Mouse (Mus musculus) layer of hippocampus, postnatal 25 days (tissue): ENCODE measurements around the gene Eppin. TPM values are rescaled to one million over a fixed set of nuclear protein-coding genes. Genes with fewer than 3 reads are reported as not detected.
A peak's percentile ranks its signal among the peaks of the same experiment; 100 is the strongest.

Experiments used
- DNase-seq, 2 experiments: peaks; one replicate each; pipeline ENCODE4 v3.0.0; 2022; ENCODE audit warnings: mixed read lengths in 2 of 2, low spot score in 1 of 2; ENCODE audit errors: extremely low spot score in 1 of 2
- total RNA-seq, 2 experiments: library from RNA; stranded (reverse); gene quantifications; 2 replicates each; pipeline ENCODE4 v1.2.3; 2021

The Eppin gene
- total RNA-seq, 2 experiments from 2014 or later = not detected

DNA sequence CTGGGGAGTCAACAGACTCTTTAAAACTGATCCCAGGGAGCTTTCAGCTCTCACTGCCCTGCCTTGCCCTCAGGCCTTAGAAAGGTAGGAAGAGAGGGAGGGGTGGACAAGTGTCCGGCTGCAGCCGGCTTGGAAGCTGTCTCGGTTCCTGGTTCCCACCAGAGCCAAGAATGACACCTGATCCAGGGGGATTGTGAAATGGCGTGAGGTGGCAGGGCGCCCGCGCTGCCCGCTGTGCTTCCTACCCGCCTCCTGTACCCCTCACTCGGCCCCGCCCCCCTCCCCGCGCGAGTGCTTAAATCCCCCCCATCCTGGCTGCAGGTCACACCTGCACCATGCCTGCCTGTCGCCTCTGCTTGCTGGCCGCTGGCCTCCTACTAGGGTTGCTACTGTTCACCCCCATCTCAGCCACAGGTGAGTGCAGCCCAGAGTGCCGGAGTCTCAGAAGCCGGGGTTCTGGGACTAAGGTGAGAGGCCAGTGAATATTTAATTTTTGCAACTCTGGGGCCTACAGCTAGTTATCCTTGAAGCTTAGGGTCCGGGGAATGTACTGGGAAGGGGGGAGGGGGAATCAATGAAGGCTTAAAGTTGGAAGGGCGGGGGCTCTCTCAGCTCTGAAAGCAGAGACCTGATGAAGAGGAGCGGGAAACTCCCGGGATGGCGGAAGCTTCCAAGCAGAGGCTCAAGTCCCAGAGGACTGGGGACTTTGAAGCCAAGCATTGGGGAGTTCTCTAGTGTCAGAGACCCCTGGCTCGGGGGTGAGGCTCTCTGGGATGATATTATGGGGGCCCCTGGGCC is 30.8 kb downstream of the Eppin start, which contains the start of gene Wfdc2:
Gene Wfdc2 (plus strand): TSS at position 23 of the 798 bp plus-strand sequence.
- DNase-seq = no peak

DNA sequence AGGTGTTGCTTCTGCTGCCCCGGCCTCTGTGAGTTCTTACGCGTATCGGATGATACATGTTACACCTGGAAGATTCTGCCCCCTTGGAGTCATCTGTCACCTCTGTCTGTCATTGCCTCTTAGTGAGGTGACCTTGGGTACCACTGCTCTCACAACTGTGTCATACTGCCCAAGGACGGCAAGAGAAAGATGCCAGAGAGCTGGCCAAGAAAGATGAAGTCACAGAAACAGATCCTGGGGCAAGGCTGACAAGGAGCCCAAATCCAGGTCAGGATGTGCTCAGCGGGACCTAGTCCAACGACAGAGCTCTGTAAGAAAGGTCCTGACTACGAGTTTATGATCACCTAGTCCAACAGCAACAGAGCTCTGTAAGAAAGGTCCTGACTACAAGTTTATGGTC is 33.3 kb downstream of the Eppin start:
- no peak for DNase-seq

DNA sequence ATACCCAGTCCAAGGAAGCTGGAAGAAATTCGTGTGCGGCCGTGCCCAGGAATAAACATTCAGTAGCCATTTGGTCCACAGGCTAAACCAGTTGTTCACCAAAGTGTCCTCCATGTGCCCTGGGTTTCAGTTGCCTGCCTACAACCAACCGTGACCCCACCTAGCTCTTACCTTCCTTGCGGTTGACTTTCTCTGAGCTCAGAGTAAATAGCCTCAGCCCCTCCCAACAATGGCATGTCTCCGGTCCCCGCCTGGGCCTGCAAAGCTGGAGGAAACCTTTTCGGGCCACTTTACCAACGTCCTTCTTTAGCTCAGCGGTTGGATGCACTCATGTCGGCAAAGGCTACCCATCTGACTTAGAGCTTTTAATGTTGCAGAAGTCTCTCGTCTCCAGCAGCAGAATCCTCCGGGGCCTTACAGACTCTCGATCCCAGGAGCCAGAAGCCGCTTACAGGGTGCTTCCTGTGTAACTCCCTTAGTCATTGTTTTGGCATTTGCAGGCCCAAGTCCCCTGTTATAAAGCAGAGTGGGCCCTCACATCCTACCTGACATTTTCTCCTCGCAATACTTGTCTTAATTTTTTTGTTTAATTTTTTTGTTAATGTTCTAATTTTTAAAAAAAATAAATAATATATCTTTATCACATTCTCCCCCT is 34.3 kb downstream of the Eppin start:
- DNase-seq = no peak

GRCm38 (mm10) chr2:164558426-164558825 is 35.0 kb downstream of the Eppin start:
- no peak for DNase-seq

GRCm38 (mm10) chr2:164551502-164551901 is 41.9 kb downstream of the Eppin start:
- DNase-seq = no peak

GRCm38 (mm10) chr2:164550895-164551269 is 42.5 kb downstream of the Eppin start:
- DNase-seq = no peak

DNA sequence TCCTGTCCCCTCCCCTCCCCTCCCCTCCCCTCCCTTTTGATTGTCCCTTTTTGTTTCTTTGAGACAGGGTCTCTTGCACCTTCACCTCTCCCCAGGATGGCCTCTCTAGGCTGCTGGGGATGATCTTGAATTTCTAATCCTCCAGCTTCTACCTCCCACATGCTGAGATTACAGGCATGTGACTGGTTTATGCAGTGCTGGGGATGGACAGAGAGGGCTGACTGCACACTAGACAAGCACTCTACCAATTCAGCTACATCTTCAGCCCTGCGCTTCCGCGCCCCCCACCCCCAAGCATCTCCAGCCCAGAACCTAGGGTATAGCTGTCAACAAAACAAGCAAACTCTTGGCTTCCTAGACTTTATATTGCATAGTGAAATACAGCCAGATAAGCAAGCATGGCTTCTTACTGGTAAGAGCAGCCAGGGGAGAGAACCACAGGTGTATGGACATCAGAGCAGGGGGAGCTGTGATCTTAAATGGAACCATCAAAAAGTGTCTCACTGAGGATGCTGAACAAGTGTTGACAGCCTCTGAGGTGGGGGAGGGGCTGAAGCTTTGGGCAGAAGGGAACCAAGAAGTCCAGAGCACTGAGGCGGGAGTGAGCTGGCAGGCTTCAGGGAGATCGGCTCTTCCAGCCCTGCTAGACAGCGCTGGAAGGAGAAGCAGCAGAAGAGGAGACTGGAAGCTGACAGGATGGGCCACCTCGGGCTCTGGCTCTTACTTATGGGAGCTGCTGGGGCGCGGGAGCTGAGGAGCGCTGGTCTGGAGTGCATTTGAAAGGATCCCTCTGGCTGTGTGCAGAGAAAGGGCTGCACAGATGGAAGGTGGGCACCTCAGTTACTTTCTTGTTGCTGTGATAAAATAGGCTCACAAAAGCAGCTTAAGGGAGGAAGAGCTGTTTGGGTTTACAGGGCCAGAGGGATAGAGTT is 43.2 kb downstream of the Eppin start:
- no peak for DNase-seq

GRCm38 (mm10) chr2:164549338-164549737 is 44.1 kb downstream of the Eppin start:
- no peak for DNase-seq

DNA sequence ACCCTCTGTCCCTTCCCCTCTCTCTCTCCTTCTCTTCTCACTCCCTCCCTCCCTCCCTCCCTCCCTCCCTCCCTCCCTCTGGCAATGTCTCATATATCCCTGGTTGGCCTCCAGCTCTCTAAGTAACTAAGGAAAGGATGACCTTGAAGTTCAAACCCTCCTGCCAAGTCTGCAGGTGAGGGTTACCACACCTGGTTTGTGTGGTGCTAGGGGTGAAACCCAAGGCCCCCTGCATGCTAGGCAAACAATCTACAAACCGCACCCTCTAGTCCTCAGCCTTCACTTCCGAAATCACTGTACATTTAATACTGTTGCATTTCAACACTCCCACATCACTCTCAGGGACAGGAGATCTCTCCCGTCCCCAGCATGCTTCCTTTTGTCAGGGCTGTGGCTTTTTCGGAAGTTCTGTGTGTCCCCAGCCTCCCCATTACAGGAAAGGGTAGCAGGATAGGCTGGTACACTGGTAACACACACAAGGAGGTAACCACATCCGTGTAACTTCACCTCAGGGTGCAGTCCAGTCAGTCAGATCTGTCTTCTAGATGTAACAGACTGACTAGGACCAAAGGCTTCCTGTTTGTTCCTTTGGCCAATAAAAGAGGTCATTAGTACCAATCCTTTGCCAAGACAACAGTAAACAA is 48.8 kb downstream of the Eppin start:
- DNase-seq = no peak

DNA sequence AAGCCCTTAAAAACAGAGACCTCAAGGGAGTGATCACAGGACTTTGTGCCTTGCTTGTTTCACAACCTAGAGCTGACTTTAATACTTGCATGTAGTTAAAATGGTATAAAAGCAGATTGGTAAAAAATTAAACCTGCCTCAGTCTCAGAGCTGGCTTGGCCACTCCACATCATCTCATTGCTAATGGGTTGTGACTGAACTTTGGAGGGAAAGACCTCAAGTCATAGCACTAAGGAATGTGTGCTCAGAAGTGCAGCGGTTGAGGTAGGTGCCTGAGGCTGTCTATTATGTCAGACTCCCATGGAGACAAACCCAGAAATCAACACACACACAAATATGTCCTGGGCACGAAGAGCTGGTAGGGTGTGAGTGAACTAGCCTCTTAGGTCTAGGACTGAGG is 49.6 kb downstream of the Eppin start:
- no peak for DNase-seq

DNA sequence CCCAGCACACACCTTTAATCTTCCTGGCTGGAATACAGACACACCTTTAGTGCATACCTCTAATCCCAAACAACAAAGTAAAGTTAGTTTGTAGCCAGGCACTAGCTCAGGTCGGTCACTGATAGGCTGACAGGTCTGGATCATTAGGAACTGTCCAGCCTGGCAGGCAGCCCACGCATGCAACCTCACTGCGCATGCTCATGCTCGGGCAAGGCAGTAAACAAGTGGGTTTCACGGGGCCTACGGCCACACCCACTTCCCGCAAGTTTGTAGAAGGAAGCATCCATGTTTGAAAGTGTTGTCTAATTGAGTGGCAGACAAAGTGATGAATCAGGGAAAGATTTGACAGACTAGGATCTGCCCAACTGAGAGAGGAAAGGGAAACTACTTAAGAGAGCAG is 50.8 kb downstream of the Eppin start:
- DNase-seq = no peak

- peak in 1 of 2 experiments; percentile 36 for DNase-seq
These were observed 51.3 kb downstream of the Eppin start for GRCm38 (mm10) chr2:164542132-164542531.

- no peak for DNase-seq
These were observed 52.6 kb downstream of the Eppin start for GRCm38 (mm10) chr2:164540652-164541427.

Other genes with a start within 250 kb of the Eppin start
- gene Slpi, start 204.5 kb downstream of the Eppin start, total RNA-seq = under 1 TPM; 0.59 to 0.68 TPM
- gene Rbpjl, start 190.5 kb downstream of the Eppin start, total RNA-seq = under 1 TPM; 0.34 to 0.45 TPM
- 10 to 100 TPM; 13.0 to 17.5 TPM for gene Matn4, start 188.4 kb downstream of the Eppin start, total RNA-seq
- 100 to 1,000 TPM; 101 to 146 TPM for gene Sdc4, start 149.7 kb downstream of the Eppin start, total RNA-seq
- gene Sys1, start 136.6 kb downstream of the Eppin start, total RNA-seq = 10 to 100 TPM; 41.0 to 45.2 TPM
- gene Gm20458, start 132.6 kb downstream of the Eppin start, total RNA-seq = 10 to 100 TPM in 1 of 2 experiments, 1 to 10 TPM in 1; 3.9 to 11.3 TPM
- gene Trp53tg5, start 119.9 kb downstream of the Eppin start, total RNA-seq = not detected
- gene Dbndd2, start 107.5 kb downstream of the Eppin start, total RNA-seq = 100 to 1,000 TPM; 116 to 118 TPM
- 10 to 100 TPM; 85.3 to 87.3 TPM for gene Pigt, start 96.1 kb downstream of the Eppin start, total RNA-seq
- under 1 TPM in 1 of 2 experiments, not detected in 1; 0.34 TPM for gene Wfdc2, start 31.2 kb downstream of the Eppin start, total RNA-seq
- gene Spint3, start 20.1 kb downstream of the Eppin start, total RNA-seq = not detected
- gene Wfdc6a, start 8.1 kb downstream of the Eppin start, total RNA-seq = not detected
- gene Wfdc6b, start 19.9 kb upstream of the Eppin start, total RNA-seq = not detected
- not detected for gene Wfdc8, start 20.0 kb upstream of the Eppin start, total RNA-seq
- gene Wfdc16, start 45.2 kb upstream of the Eppin start, total RNA-seq = not detected
- gene Wfdc10, start 62.5 kb upstream of the Eppin start, total RNA-seq = not detected
- not detected for gene Wfdc9, start 63.0 kb upstream of the Eppin start, total RNA-seq
- not detected for gene Wfdc11, start 80.5 kb upstream of the Eppin start, total RNA-seq
- gene Wfdc13, start 91.5 kb upstream of the Eppin start, total RNA-seq = not detected
- not detected for gene Spint4, start 104.9 kb upstream of the Eppin start, total RNA-seq
- not detected for gene Spint5, start 121.7 kb upstream of the Eppin start, total RNA-seq
- 1 to 10 TPM in 1 of 2 experiments, under 1 TPM in 1; 0.89 to 1.0 TPM for gene Wfdc3, start 152.3 kb upstream of the Eppin start, total RNA-seq
- gene Dnttip1, start 152.4 kb upstream of the Eppin start, total RNA-seq = 10 to 100 TPM; 37.0 TPM
- gene Ube2c, start 176.3 kb upstream of the Eppin start, total RNA-seq = 1 to 10 TPM in 1 of 2 experiments, not detected in 1; 1.2 TPM
- gene Tnnc2, start 186.4 kb upstream of the Eppin start, total RNA-seq = not detected
- gene Snx21, start 192.2 kb upstream of the Eppin start, total RNA-seq = 10 to 100 TPM; 38.0 to 45.8 TPM
- gene Acot8, start 211.3 kb upstream of the Eppin start, total RNA-seq = 10 to 100 TPM; 24.3 to 25.4 TPM
- gene Zswim3, start 211.5 kb upstream of the Eppin start, total RNA-seq = 1 to 10 TPM; 7.8 to 9.3 TPM
- 10 to 100 TPM; 22.7 to 22.9 TPM for gene Zswim1, start 229.1 kb upstream of the Eppin start, total RNA-seq
- gene Spata25, start 234.9 kb upstream of the Eppin start, total RNA-seq = not detected
- gene Ctsa, start 239.3 kb upstream of the Eppin start, total RNA-seq = 100 to 1,000 TPM in 1 of 2 experiments, 10 to 100 TPM in 1; 93.3 to 106 TPM
- 1 to 10 TPM; 3.4 to 4.6 TPM for gene Neurl2, start 239.9 kb upstream of the Eppin start, total RNA-seq